Mouse (Mus musculus) B cell, adult 62 days (primary cell): ENCODE measurements around the gene Prdx5. TPM values are rescaled to one million over a fixed set of nuclear protein-coding genes. Genes with fewer than 3 reads are reported as not detected.

Experiments used
- total RNA-seq: library from RNA; stranded (reverse); gene quantifications from 4 replicates; pipeline ENCODE4 v1.2.4, GENCODE M21; 2023

Gene Prdx5
- total RNA-seq = 87.1 to 92.5 TPM (median 92.1 TPM) in 4 replicates

DNA sequence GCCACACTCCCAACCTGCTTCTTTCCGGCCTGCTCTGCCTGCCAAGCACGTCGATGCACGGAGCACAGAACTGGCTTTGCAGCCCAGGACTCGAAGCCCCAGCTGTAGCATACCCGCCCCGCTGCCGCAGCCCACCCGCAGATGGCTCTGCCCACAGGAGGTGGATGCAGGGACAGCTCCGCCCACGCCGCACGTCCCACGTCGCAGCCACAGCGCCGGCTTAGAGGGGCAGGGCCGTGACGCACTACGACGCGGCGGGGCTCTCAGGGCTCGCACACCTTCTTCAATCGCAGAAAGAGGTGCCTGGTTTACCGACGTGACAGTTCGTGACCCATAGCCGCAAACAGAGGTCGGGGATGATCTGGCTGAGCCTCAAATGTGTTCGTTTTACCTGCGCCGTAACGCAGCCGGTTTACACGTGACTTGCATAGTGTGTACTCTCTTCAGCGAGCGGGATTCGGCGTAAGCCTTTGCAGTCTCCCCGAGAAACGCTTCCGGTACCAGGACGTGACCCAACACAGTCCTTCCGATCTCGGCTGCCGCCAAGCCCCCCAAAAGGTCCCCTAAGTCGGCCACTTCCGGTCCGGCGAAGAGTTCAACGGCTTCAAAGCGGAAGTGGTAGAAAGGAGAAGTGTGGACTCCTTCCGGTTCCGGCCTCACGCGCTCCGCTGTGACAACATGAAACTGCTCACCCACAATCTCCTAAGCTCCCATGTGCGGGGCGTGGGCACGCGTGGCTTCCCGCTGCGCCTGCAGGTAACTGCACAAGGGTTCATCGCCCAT is at the start of gene Prdx5, which contains the start of gene Trmt112:
Prdx5 (minus strand) TSS at position 600 of the 783 bp plus-strand sequence.
Trmt112 (plus strand) TSS at position 192 of the 783 bp plus-strand sequence.

DNA sequence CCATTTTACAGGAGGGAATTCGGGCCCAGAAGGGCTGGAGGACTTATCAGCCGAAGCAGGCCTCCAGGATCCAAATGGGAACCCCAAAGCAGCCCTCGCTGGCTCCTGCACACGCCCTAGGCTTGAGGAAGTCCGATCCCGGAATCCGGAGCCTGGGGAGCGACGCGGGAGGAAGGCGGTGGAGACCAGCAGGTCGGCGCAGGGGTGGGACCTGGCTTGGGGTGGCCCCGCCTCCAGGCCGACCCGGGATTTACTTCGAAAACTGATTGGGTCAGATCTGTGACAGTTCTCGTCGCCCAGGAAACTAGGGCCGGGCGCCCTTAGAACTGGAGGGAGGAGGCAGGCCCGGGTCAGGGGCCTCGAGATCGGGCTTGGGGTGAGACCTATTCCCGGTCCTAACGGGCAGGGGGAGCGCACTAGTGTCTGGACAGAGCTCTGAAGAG is 32.4 kb upstream of the Prdx5 start, which contains the start of gene Gpr137:
Gpr137 (minus strand) TSS at position 232 of the 443 bp plus-strand sequence.

DNA sequence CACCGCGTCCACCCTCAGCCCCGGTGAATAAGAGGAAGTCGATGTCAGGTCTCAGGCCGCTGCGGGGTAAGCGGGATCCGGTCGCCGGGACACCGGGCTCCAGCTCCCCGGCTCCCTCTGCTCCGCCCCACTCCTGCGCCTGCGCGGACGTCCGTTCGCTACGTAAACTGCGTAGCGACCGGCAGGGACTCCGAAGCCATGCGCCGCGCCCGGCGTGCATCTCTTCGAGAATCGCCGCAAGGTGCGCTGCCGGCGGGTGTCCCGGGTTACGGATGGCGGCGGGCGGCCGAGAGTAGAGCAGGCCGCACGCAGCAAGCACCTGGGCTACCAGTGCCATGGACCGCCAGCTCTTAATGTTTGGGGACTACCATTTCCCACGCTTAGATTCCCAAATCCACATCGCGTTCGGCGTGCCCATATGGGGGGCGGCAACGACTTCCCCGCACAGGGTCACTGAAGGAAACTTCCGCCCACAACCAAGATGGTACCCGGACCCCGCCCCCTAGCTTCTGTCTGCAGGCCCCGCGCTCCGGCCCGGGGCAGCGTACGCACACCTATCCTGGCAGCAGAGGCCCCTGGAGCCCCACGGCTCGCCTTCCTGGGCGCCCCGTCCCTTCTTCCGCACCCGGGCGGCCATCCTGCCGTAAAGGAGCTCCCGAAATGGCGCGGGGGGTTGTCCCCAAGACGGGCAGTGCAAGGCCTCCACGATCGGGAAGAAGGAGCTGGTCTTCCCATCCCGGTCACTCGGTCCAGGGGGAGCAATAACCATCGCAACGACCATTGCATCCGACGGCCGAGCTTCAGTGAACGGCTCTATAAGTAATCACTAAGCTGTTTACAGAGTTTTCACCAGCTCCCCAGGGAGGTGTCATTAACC is 31.7 kb upstream of the Prdx5 start, which contains the start of gene Bad:
Bad (plus strand) TSS at position 490 of the 877 bp plus-strand sequence.

DNA sequence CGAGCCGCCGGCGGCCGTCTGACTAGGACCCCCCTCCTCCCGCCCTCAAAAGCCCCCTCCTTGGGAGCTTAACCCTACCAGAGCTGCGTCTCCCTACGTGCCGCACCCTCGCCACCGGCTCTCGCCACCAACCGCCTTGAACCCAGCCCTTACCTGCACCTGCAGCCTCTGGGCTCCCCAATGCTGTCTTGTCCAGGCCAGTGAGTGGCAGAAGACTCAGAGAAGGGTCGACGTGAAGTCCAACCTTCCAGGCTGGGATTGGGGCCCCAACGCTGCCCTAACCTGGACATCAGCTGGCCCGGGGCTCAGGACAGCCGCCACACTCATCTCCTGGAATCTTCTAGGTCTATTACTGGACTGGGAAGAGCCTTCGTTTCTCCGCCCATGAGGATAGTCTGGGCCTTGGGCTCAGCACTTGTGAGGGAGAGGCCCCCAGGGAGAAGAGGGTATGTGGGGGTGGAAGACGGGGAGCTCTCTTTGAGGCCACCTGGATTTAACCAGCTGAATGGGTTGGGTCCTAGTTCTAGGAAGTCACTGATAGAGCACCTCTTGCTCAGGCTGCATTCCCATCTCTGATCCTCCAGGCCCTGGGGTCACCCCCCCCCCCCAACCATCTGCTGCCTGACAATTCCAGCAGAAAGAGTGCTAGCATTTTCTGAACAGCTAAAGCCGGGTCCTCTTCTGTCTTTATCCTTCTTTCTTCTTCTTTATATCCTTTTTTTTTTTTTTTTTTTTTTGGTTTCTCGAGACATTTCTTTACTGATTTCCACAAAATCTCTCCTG is 24.5 kb upstream of the Prdx5 start, which contains the start of gene Kcnk4:
Kcnk4 (minus strand) TSS at position 321 of the 783 bp plus-strand sequence.

DNA sequence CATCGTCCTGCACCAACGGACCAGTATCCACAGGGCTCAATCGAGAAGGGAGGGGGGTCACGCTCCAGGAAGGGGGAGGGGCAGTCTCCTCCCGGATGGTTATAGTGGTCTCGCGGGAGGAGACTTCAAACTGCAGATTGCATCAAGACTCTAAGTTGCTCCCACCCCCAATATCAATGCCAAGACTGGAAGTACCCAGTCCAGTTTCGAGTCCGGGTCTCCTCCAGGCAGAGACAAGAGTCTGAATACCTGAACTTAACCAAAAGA is 15.3 kb upstream of the Prdx5 start, which contains the start of gene Catsperz:
Catsperz (minus strand) TSS at position 74 of the 267 bp plus-strand sequence.

DNA sequence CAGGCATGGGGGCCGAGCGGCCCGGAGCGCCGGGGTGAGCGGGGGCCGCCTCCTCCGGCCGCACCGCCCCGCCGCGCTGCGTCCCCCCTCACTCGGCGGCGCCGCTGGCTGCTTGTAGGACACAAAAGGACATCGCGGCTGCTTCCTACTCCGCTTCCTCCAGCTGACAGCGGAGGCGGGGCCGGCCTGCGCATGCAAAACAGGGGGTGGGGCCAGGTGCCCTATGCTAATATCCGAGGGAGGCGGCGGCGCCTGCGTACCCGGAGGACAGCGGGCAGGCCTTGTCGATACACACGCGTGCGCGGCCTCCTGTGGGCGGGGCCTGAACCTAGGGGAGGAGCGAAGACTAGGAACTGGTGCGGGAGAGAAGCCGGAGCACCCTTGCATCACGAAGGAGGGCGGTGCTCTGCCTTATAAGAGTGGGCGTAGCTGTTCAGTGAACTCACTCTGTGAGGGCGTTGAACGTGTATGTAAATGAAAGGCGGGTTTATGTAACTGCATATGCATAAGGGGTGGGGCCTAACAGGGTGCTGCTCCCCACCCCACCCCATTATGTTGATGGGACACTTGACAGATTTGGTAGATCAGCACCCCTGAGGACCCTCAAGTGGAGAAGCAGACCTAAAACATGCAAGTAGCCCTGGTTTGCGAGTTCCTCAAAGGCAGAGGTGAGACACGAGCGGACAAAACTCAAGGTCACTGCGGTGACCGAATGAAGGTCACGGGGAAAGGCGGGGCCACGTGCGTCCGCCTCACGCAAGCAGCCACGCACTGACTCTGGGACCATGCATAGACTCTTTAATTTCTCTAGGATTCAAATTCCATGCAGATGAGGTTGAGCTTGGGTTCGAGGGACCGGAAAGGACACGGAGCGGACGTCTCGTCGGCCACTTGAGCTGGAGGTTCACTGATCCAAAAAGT is 12.0 kb upstream of the Prdx5 start, which contains the start of gene Esrra:
Esrra (minus strand) TSS at position 167 of the 921 bp plus-strand sequence.

DNA sequence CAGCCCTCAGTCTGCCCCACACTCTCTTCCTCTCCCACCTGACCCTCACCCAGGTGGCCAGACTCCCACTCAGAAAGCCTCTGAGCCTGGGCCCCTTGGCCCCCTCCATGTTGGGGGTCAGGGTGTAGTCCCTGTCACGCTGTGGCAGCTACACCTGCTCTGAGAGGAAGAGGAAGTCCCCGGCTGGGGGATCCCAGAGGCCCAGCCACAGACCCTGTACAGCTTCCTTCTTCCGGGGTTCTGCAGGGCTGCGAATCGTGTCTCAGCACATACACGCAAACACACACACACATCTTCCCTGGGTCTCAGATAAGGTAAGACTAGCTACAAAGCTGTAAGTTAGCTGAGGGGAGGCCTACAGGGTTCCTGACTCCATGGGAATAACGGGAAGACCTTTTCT is 51.9 kb downstream of the Prdx5 start, which contains the start of gene Ccdc88b:
Ccdc88b (minus strand) TSS at position 181 of the 400 bp plus-strand sequence.

Other genes starting within 250 kb of the Prdx5 start
- gene Rps6ka4, start 69.5 kb downstream of the Prdx5 start, total RNA-seq = 26.5 to 33.1 TPM (median 30.8 TPM) in 4 replicates
- gene Ccdc88b, start 51.9 kb downstream of the Prdx5 start, total RNA-seq = 19.8 to 33.4 TPM (median 24.6 TPM) in 4 replicates
- gene Trmt112, start 408 bp downstream of the Prdx5 start, total RNA-seq = 134 to 168 TPM (median 150 TPM) in 4 replicates
- 51.8 to 58.5 TPM (median 55.3 TPM) in 4 replicates for gene Esrra, start 11.7 kb upstream of the Prdx5 start, total RNA-seq
- not detected in 4 replicates for gene Catsperz, start 15.3 kb upstream of the Prdx5 start, total RNA-seq
- gene Kcnk4, start 24.4 kb upstream of the Prdx5 start, total RNA-seq = 1.0 TPM in 1 of 4 replicates, not detected in the others
- gene Bad, start 31.8 kb upstream of the Prdx5 start, total RNA-seq = 9.9 to 10.3 TPM (median 10.1 TPM) in 4 replicates
- 17.0 to 21.0 TPM (median 18.9 TPM) in 4 replicates for gene Gpr137, start 32.4 kb upstream of the Prdx5 start, total RNA-seq
- gene Ppp1r14b, start 64.9 kb upstream of the Prdx5 start, total RNA-seq = 65.3 to 101 TPM (median 80.8 TPM) in 4 replicates
- gene Plcb3, start 66.4 kb upstream of the Prdx5 start, total RNA-seq = 14.9 to 17.9 TPM (median 17.1 TPM) in 4 replicates
- gene Fkbp2, start 70.4 kb upstream of the Prdx5 start, total RNA-seq = 23.9 to 26.2 TPM (median 24.8 TPM) in 4 replicates
- 14.5 to 20.1 TPM (median 17.1 TPM) in 4 replicates for gene Vegfb, start 77.5 kb upstream of the Prdx5 start, total RNA-seq
- 23.3 to 28.0 TPM (median 24.6 TPM) in 4 replicates for gene Dnajc4, start 82.5 kb upstream of the Prdx5 start, total RNA-seq
- 3.6 to 5.8 TPM (median 3.9 TPM) in 4 replicates for gene Nudt22, start 86.0 kb upstream of the Prdx5 start, total RNA-seq
- 4.9 to 6.3 TPM (median 5.6 TPM) in 4 replicates for gene Trpt1, start 86.0 kb upstream of the Prdx5 start, total RNA-seq
- gene Fermt3, start 109.4 kb upstream of the Prdx5 start, total RNA-seq = 174 to 177 TPM (median 177 TPM) in 4 replicates
- gene Stip1, start 129.9 kb upstream of the Prdx5 start, total RNA-seq = 97.1 to 124 TPM (median 114 TPM) in 4 replicates
- 5.2 to 8.4 TPM (median 6.8 TPM) in 4 replicates for gene Macrod1, start 146.7 kb upstream of the Prdx5 start, total RNA-seq
- 0.09 TPM in 1 of 4 replicates, not detected in the others for gene Flrt1, start 195.6 kb upstream of the Prdx5 start, total RNA-seq